Mouse (Mus musculus): ENCODE measurements at regions not wholly inside any gene's neighbourhood (a gene's known extent, or its start where the extent isn't known, plus 50 kb on each side); places are given as distances from the start of the nearest gene placed in this dataset.

DNA sequence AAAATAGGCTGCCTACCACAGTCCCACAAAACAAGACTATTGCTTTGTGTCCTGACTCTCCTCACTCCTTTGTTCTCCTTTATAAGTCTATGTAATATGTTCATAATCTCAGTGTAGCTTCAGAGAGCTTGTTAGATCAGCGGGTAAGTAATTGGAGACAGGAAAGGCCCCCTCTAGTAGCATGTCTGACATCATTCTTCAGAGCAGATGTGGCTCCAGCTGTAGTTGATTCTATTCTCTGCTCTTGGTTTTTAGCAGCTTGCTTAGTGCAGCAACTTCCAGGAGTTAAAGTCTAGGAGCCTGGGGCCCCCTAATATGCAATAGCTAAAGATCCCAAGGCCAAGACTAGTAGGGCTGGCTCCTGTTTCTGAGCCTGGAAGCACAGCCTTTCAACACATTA lies 101.0 kb upstream of the Fggy start:
- Histone ChIP-seq H3K4me3 (ENCODE audit: low read depth, low read length) (no peak overlapping the region), H3K4me1 (replicated peaks; ENCODE audit: control insufficient read depth, insufficient read depth, low read length) (no peaks in the 10 kb centered on the region), H3K27ac (ENCODE audit: low read depth, low read length) (no peak overlapping the region), H3K27me3 (ENCODE audit: control insufficient read depth, insufficient read depth, low read length) (no peaks in the 10 kb centered on the region), H3K9me3 (ENCODE audit: control insufficient read depth, low read length) (no peaks in the 10 kb centered on the region), H3K9ac (ENCODE audit: low read depth, low read length) (no peak overlapping the region), H3K4me2 (replicated peaks; ENCODE audit: low read depth, low read length) (no peak overlapping the region), H3K36me3 (ENCODE audit: control insufficient read depth, insufficient read depth, low read length) (no peaks in the 10 kb centered on the region)
- no peak for DNase-seq (ENCODE audit: low spot score)
- WGBS: 58% methylated on average over 1 of the region's 1 CpGs
- ATAC-seq (ENCODE audit: low FRiP score): no peak

DNA sequence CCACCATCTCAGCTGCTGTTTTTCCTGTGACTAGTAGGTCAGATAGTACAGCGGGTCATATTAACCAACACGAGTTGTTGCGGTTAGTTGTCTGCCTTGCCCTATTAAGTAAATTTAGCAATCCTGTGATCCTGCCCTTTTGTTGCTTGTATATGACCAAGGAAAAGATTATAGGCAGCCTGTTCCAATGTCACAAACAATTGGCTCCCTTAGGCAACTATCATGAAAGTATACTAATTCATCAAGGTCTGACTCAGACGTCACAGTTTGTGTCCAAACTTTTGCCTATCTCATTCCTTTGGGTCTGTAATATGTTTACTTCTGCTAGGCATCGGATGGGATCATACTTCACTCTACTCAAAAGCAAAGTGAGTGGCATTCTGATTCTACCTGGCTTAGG lies 100.4 kb upstream of the Fggy start:
- H3K27me3 ChIP-seq (ENCODE audit: control insufficient read depth, insufficient read depth, low read length): no peaks in the 10 kb centered on the region
- ATAC-seq (ENCODE audit: low FRiP score) (no peak), DNase-seq (ENCODE audit: low spot score) (no peak)
- no peak overlapping the region for H3K9ac ChIP-seq (ENCODE audit: low read depth, low read length)
- no peaks in the 10 kb centered on the region for H3K36me3 ChIP-seq (ENCODE audit: control insufficient read depth, insufficient read depth, low read length)
- no peaks in the 10 kb centered on the region for H3K4me1 ChIP-seq (replicated peaks; ENCODE audit: control insufficient read depth, insufficient read depth, low read length)
- no peak overlapping the region for H3K4me3 ChIP-seq (ENCODE audit: low read depth, low read length)
- 89% methylated on average over 5 of the region's 5 CpGs for WGBS
- H3K9me3 ChIP-seq (ENCODE audit: control insufficient read depth, low read length): no peaks in the 10 kb centered on the region
- no peak overlapping the region for H3K27ac ChIP-seq (ENCODE audit: low read depth, low read length)
- H3K4me2 ChIP-seq (replicated peaks; ENCODE audit: low read depth, low read length): no peak overlapping the region

DNA sequence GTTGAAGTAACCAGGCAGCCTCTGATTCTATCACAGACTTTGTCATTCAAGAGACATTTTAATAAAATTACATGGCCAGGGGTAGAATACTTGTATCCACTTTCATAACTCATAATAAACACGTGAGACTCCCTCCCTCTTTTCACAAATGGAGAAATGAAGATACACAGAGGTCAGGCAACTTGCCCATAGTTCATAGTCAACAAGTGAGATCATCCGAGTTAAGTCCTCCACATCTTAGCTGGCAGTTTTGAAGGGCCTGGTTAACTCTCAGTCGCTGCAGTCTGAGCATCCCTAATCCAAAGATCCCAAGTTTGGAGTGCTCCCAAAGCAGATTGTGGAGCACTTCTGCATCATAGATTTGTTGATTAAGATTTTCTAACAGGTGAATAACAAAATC lies 94.8 kb upstream of the Fggy start:
- no peaks in the 10 kb centered on the region for H3K27me3 ChIP-seq (ENCODE audit: control insufficient read depth, insufficient read depth, low read length)
- no peak for ATAC-seq (ENCODE audit: low FRiP score)
- no peaks in the 10 kb centered on the region for H3K9me3 ChIP-seq (ENCODE audit: control insufficient read depth, low read length)
- no peak overlapping the region for H3K9ac ChIP-seq (ENCODE audit: low read depth, low read length)
- H3K4me1 ChIP-seq (replicated peaks; ENCODE audit: control insufficient read depth, insufficient read depth, low read length): no peaks in the 10 kb centered on the region
- no peak for DNase-seq (ENCODE audit: low spot score)
- no peaks in the 10 kb centered on the region for H3K36me3 ChIP-seq (ENCODE audit: control insufficient read depth, insufficient read depth, low read length)
- no peak overlapping the region for H3K4me3 ChIP-seq (ENCODE audit: low read depth, low read length)
- H3K4me2 ChIP-seq (replicated peaks; ENCODE audit: low read depth, low read length): no peak overlapping the region
- WGBS: 78% methylated on average over 3 of the region's 3 CpGs
- H3K27ac ChIP-seq (ENCODE audit: low read depth, low read length): no peak overlapping the region

DNA sequence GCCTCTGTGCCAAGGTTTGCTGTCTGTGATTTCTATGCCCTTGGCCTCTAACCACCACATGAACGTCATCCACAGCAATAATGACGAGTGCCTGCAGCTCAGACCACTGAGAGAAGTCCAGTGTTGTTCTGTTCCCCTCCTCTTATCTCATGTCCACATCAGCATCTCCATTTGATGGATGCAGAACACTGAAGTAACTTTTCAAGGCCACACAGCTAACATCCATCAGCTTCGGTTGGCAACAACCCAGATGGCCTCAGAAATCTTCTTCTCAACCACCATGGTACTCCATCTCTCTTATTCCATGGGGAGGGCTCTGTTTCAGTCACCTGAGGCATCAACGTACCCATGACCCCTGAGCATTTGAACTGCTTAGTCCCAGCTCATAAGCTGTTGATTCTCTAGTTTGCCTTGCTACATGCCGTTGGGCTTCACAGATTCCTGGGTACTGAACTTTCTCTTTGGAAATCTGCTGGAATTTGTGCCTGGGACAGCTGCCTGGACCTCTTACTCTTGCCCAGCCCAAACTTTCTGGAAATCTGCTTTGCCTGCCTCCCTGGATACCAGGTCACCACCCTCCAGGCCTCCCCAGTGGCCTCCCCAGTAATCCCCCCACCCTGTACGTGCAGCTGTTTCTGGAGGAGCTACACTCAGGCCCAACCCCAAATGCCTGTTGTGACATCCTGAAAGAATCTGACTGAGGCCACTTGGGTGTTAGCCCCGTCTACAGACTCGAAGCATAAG lies 94.1 kb upstream of the Fggy start:
- no peak overlapping the region for H3K27ac ChIP-seq (ENCODE audit: low read depth, low read length)
- H3K4me2 ChIP-seq (replicated peaks; ENCODE audit: low read depth, low read length): no peak overlapping the region
- no peaks in the 10 kb centered on the region for H3K4me1 ChIP-seq (replicated peaks; ENCODE audit: control insufficient read depth, insufficient read depth, low read length)
- no peaks in the 10 kb centered on the region for H3K36me3 ChIP-seq (ENCODE audit: control insufficient read depth, insufficient read depth, low read length)
- no peak for DNase-seq (ENCODE audit: low spot score)
- ATAC-seq (ENCODE audit: low FRiP score): no peak
- no peak overlapping the region for H3K9ac ChIP-seq (ENCODE audit: low read depth, low read length)
- no peak overlapping the region for H3K4me3 ChIP-seq (ENCODE audit: low read depth, low read length)
- 79% methylated on average over 8 of the region's 8 CpGs for WGBS
- no peaks in the 10 kb centered on the region for H3K9me3 ChIP-seq (ENCODE audit: control insufficient read depth, low read length)
- no peaks in the 10 kb centered on the region for H3K27me3 ChIP-seq (ENCODE audit: control insufficient read depth, insufficient read depth, low read length)

DNA sequence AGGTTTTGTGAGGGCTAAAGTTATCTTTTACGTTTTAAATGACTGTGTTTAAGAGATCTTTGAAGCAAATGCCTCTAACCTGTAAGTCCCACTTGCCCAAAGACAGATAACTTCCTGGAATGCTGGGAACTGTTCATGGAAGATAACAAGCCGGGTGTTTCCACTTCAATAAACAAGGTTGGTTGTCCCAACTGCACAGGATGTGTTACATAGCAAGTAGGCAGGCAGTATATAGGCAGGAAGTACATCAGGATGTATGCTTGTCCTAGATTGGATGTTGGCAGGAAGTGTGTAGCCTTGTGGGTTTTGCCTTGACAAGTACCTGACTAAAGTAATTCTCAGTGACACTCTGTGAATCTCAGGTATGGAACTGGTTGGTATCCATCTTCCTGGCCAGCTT lies 90.7 kb upstream of the Fggy start:
- Histone ChIP-seq H3K4me1 (replicated peaks; ENCODE audit: control insufficient read depth, insufficient read depth, low read length) (no peaks in the 10 kb centered on the region), H3K4me3 (ENCODE audit: low read depth, low read length) (no peak overlapping the region), H3K4me2 (replicated peaks; ENCODE audit: low read depth, low read length) (no peak overlapping the region), H3K9ac (ENCODE audit: low read depth, low read length) (no peak overlapping the region), H3K27ac (ENCODE audit: low read depth, low read length) (no peak overlapping the region), H3K36me3 (ENCODE audit: control insufficient read depth, insufficient read depth, low read length) (no peaks in the 10 kb centered on the region), H3K27me3 (ENCODE audit: control insufficient read depth, insufficient read depth, low read length) (no peaks in the 10 kb centered on the region), H3K9me3 (ENCODE audit: control insufficient read depth, low read length) (no peaks in the 10 kb centered on the region)
- 70% methylated on average over 2 of the region's 2 CpGs for whole genome bisulfite sequencing
- DNase-seq (ENCODE audit: low spot score) (no peak), ATAC-seq (ENCODE audit: low FRiP score) (no peak)

DNA sequence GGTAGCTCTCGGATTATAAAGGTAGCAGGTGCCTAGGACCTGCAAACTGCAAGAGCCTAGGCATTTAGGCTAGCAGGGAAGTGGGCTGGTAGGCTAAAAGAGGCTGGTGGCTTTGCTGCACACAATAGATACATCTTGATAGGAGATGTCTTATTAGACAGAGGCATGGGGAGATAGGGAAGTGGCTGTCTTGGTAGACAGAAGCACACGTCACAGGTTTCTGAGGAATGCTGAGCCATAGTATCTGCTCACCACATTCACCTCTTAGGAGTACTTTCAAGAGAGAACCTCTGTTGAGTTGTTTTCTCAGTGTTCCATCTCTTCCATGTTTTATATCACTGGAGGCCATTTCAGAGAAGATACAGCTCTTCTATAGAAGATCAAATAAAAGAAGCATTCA lies 89.8 kb upstream of the Fggy start:
- no peak overlapping the region for H3K4me2 ChIP-seq (replicated peaks; ENCODE audit: low read depth, low read length)
- H3K27ac ChIP-seq (ENCODE audit: low read depth, low read length): no peak overlapping the region
- no peaks in the 10 kb centered on the region for H3K4me1 ChIP-seq (replicated peaks; ENCODE audit: control insufficient read depth, insufficient read depth, low read length)
- H3K36me3 ChIP-seq (ENCODE audit: control insufficient read depth, insufficient read depth, low read length): no peaks in the 10 kb centered on the region
- no peak overlapping the region for H3K9ac ChIP-seq (ENCODE audit: low read depth, low read length)
- H3K4me3 ChIP-seq (ENCODE audit: low read depth, low read length): no peak overlapping the region
- WGBS: 79% methylated on average over 2 of the region's 2 CpGs
- DNase-seq (ENCODE audit: low spot score): no peak
- no peaks in the 10 kb centered on the region for H3K27me3 ChIP-seq (ENCODE audit: control insufficient read depth, insufficient read depth, low read length)
- H3K9me3 ChIP-seq (ENCODE audit: control insufficient read depth, low read length): no peaks in the 10 kb centered on the region
- no peak for ATAC-seq (ENCODE audit: low FRiP score)

DNA sequence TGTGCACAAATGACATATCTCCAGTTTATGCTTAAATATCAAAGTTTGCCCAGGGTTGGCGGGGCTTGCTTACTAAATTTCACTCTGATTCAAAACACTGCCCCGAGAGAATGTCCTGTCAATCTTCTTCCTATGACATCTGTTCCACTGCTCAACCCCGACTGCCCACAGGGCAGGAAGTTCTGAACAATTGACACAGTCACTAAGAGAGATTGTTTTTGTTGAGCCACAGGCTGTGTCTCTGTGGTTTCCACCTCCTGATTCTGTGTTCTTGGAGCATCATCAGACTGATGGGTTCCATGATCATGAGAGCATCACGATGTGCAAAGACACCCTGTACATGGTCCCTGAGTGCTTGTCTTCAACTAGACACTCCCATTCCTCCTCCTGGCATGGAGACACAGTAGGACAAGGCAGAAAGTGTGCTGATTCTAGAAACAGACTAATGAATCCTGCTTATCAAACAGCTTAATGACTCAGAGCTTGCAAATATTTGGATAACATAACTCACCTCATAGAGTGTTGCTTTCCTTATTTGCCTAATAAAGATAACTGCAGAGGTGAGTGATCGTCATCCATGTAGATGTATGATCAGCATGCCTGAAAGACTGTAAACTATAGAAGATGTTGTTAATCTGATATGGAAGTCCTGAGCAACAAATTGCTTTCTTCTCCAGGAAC lies 82.4 kb upstream of the Fggy start:
- Histone ChIP-seq H3K9ac (ENCODE audit: low read depth, low read length) (no peak overlapping the region), H3K4me1 (replicated peaks; ENCODE audit: control insufficient read depth, insufficient read depth, low read length) (no peaks in the 10 kb centered on the region), H3K9me3 (ENCODE audit: control insufficient read depth, low read length) (no peaks in the 10 kb centered on the region), H3K36me3 (ENCODE audit: control insufficient read depth, insufficient read depth, low read length) (no peaks in the 10 kb centered on the region), H3K4me3 (ENCODE audit: low read depth, low read length) (no peak overlapping the region), H3K27me3 (ENCODE audit: control insufficient read depth, insufficient read depth, low read length) (no peaks in the 10 kb centered on the region), H3K4me2 (replicated peaks; ENCODE audit: low read depth, low read length) (no peak overlapping the region), H3K27ac (ENCODE audit: low read depth, low read length) (no peak overlapping the region)
- 68% methylated on average over 5 of the region's 5 CpGs for WGBS
- no peak for DNase-seq (ENCODE audit: low spot score)
- no peak for ATAC-seq (ENCODE audit: low FRiP score)

DNA sequence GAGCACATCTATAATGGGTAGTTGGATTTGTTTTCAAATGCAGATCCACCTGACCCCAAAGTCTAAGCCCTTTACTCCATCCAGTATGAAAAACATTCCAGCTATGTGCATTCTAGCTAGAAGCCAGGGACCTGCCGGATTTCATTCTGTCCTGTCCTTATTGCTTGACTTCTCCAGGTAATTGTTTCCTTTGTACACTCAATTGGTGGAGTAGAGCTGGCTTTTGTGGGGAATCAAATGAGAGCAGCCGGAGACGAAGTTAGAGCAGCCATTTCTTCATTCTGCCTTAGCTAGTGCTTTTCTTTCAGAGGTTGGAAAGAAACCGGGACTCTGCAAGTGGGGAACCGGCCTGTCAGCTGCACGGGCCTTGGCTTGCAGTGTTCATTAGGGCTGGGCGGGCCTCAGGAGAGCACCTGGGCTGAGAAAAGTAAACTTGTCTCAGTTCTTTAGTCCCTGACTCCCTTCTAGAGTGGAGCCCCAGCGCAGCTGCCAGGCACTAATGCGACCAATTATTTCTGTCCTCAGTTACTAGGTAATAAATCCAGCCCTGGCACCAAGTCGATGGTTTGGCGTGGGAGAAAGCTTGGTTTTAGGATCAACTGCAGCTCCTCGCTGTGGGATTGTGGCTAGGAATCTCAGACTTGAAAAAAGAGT lies 81.1 kb upstream of the Fggy start:
- 84% methylated on average over 12 of the region's 12 CpGs for WGBS
- DNase-seq (ENCODE audit: low spot score) (no peak), ATAC-seq (ENCODE audit: low FRiP score) (no peak)
- H3K9ac ChIP-seq (ENCODE audit: low read depth, low read length): no peak overlapping the region
- H3K27ac ChIP-seq (ENCODE audit: low read depth, low read length): no peak overlapping the region
- no peaks in the 10 kb centered on the region for H3K9me3 ChIP-seq (ENCODE audit: control insufficient read depth, low read length)
- no peaks in the 10 kb centered on the region for H3K36me3 ChIP-seq (ENCODE audit: control insufficient read depth, insufficient read depth, low read length)
- H3K27me3 ChIP-seq (ENCODE audit: control insufficient read depth, insufficient read depth, low read length): no peaks in the 10 kb centered on the region
- no peak overlapping the region for H3K4me3 ChIP-seq (ENCODE audit: low read depth, low read length)
- no peaks in the 10 kb centered on the region for H3K4me1 ChIP-seq (replicated peaks; ENCODE audit: control insufficient read depth, insufficient read depth, low read length)
- no peak overlapping the region for H3K4me2 ChIP-seq (replicated peaks; ENCODE audit: low read depth, low read length)

DNA sequence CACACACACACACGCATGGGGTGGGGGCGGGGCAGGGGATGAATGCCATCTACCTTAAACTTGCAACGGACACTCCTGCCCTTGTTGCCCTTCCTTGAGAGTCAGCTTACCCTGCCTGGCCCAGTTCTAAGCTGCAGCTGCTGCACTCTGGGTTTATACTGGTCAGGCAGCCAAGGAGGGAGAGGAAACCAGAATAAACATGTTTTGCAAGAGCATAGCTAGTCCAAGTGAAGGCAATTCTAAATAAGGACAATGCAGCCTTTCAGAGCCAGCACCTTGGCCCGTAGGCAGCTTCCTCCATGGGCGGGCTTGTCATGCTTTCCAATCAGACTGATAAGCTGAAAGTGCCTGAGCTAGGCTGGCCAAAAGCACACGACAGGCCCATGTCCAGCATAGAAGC lies 73.7 kb upstream of the Fggy start:
- 69% methylated on average over 6 of the region's 6 CpGs for WGBS
- H3K9ac ChIP-seq (ENCODE audit: low read depth, low read length): no peak overlapping the region
- DNase-seq (ENCODE audit: low spot score) (no peak), ATAC-seq (ENCODE audit: low FRiP score) (no peak)
- H3K36me3 ChIP-seq (ENCODE audit: control insufficient read depth, insufficient read depth, low read length): no peaks in the 10 kb centered on the region
- H3K4me2 ChIP-seq (replicated peaks; ENCODE audit: low read depth, low read length): no peak overlapping the region
- no peak overlapping the region for H3K4me3 ChIP-seq (ENCODE audit: low read depth, low read length)
- no peaks in the 10 kb centered on the region for H3K4me1 ChIP-seq (replicated peaks; ENCODE audit: control insufficient read depth, insufficient read depth, low read length)
- H3K27ac ChIP-seq (ENCODE audit: low read depth, low read length): no peak overlapping the region
- H3K9me3 ChIP-seq (ENCODE audit: control insufficient read depth, low read length): no peaks in the 10 kb centered on the region
- no peaks in the 10 kb centered on the region for H3K27me3 ChIP-seq (ENCODE audit: control insufficient read depth, insufficient read depth, low read length)
